Mouse (Mus musculus): ENCODE results near the gene Rgs9. TPM values are rescaled to one million over a fixed set of nuclear protein-coding genes. Genes with fewer than 3 reads are reported as not detected.

Gene Rgs9
- total RNA-seq (2012; rRNA removed) = 0.50 and 0.55 TPM in 2 replicates
- total RNA-seq (2014; rRNA removed) = 1.1 and 1.2 TPM in 2 replicates
- 1.3 and 1.4 TPM in 2 replicates for polyA plus RNA-seq (2012; ENCODE audit: insufficient read length, low read depth)

DNA sequence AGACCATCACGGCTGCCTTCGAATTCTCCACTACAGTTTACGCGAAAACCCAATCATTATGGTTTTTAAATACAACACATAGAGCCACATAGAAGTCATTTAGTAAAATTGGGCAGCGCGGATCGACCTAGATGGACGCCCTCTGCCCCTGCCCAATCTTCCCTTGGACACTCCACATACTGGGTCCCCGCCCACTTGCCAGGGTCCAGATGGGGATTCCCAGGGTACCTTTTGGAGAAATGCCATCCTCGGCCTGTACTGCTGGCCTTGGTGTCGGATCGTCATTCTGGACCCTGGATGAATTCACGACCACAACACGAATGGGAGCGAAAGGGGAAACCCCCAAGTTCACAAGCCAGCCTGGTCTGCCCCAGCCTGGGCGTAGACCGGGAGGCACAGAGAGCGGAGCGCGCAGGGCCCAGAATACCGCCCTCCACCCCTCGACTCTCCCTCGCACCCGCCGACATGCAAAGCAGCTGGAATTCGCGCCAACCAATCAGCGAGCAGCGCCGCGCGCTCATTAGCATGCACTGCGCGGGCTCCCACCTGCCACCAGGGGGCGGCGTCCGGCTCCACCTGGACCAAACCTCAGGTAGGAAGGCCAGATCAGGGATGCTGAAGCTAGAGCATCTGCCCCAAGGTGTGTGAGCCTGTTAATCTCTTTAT is at the start of gene Rgs9:
Gene Rgs9 (minus strand): TSS at position 420 of the 666 bp plus-strand sequence.
- Histone ChIP-seq H3K9ac (ENCODE audit: insufficient read depth, low read depth) (no peak within 1 kb of the TSS), H3K9me3 (replicated peaks; ENCODE audit: low read length) (no peaks in the 10 kb centered on the region), H3K4me2 (ENCODE audit: insufficient read depth, low read depth, poor library complexity, severe bottlenecking) (peak within 1 kb of the TSS; percentile 45; the same call in 1 of the 2 replicates), H3K79me2 (replicated peaks; ENCODE audit: control insufficient read depth, extremely low read depth, insufficient read depth, poor library complexity, severe bottlenecking) (no peaks in the 10 kb centered on the region), H3K4me3 (replicated peaks in 1 of 3; ENCODE audit: low read depth in 2 of 3, low read length in 2 of 3, poor library complexity in 1 of 3) (peak within 1 kb of the TSS in 2 of 3 experiments; percentile 0 to 31), H3K36me3 (replicated peaks in 1 of 2; ENCODE audit: control insufficient read depth in 1 of 2, insufficient read depth in 1 of 2, low read length in 1 of 2) (no peaks in the 10 kb centered on the region), H3K27ac (ENCODE audit: insufficient read depth, low read depth) (no peak within 1 kb of the TSS), H3K27me3 (replicated peaks) (peaks cover 43% of the 10 kb centered on the region), H3K4me1 (ENCODE audit: control insufficient read depth in 1 of 2, insufficient read depth in 2 of 2) (peaks cover 0 to 22% of the 10 kb centered on the region in 2 experiments; a peak in 2 of 4 replicates)
- in situ Hi-C loops (cut with MboI; ENCODE audit: low pct_ligation_motif_present, low pct_unique_long_range_greater_than_20kb, low sequenced_read_pairs) (loop anchor here (5.0 kb wide), 1 partner anchor 51 kb away; no protein-coding TSS in a partner anchor), dilution Hi-C loops (cut with MboI; ENCODE audit: extremely low pct_ligation_motif_present, extremely low pct_unique_long_range_greater_than_20kb, low sequenced_read_pairs) (no loop called here)
- DNase-seq (ENCODE audit: extremely low read depth) = peak; percentile 92
- TF ChIP-seq ZC3H11A (IDR thresholded peaks at IDR 0.05; ENCODE audit: low read depth, low read length) (peak; percentile 52), IRF4 (IDR thresholded peaks at IDR 0.05; ENCODE audit: low read depth, low read length) (peak; percentile 55), MEF2A (IDR thresholded peaks at IDR 0.05; ENCODE audit: borderline replicate concordance, low read depth, low read length) (peak; percentile 59; the same call in 1 of the 2 replicates), GABPA (IDR thresholded peaks at IDR 0.05; ENCODE audit: insufficient replicate concordance, low read depth, low read length) (no peak), POLR2A (IDR thresholded peaks at IDR 0.05; ENCODE audit: low read depth, low read length) (0 out of 2 replicates have a peak, but pooled peaks have one; percentile 21), SMC3 (IDR thresholded peaks at IDR 0.05; ENCODE audit: low read depth, low read length) (peak; percentile 95), ZNF384 (IDR thresholded peaks at IDR 0.05; ENCODE audit: low read depth, low read length) (no peak), MAZ (IDR thresholded peaks at IDR 0.05; ENCODE audit: low read depth, low read length) (peak; percentile 80; the same call in 1 of the 2 replicates), EP300 (IDR thresholded peaks at IDR 0.05; ENCODE audit: low read length) (peak; percentile 17; the same call in 1 of the 2 replicates), SIN3A (IDR thresholded peaks at IDR 0.05; ENCODE audit: low read length) (peak; percentile 51; the same call in 1 of the 2 replicates), ZMIZ1 (IDR thresholded peaks at IDR 0.05; ENCODE audit: low read depth, low read length) (no peak), TCF12 (IDR thresholded peaks at IDR 0.05; ENCODE audit: low read depth, low read length) (peak; percentile 72), HCFC1 (IDR thresholded peaks at IDR 0.05; ENCODE audit: low read depth, low read length) (peak; percentile 24; the same call in 1 of the 2 replicates), NELFE (IDR thresholded peaks at IDR 0.05; ENCODE audit: low read depth, low read length) (0 out of 2 replicates have a peak, but pooled peaks have one; percentile 30), RAD21 (IDR thresholded peaks at IDR 0.05; ENCODE audit: low read depth, low read length) (peak; percentile 73), POLR2AphosphoS2 (IDR thresholded peaks at IDR 0.05; ENCODE audit: low read depth, low read length) (no peak), USF2 (conservative IDR thresholded peaks at IDR 0.05; ENCODE audit: low read depth, low read length) (no peak), JUN (IDR thresholded peaks at IDR 0.05; ENCODE audit: insufficient read depth, low read depth, low read length) (no peak), CTCF (conservative IDR thresholded peaks at IDR 0.05 in 1 of 2, IDR thresholded peaks at IDR 0.05 in 1 of 2; ENCODE audit: low read depth in 2 of 2, low read length in 2 of 2) (peak; percentile 47 to 96; a peak in 3 of 4 replicates), ETS1 (conservative IDR thresholded peaks at IDR 0.05; ENCODE audit: low read depth, low read length) (no peak; the same call in 1 of the 2 replicates), BHLHE40 (IDR thresholded peaks at IDR 0.05; ENCODE audit: low read depth, low read length) (peak; percentile 59), JUND (conservative IDR thresholded peaks at IDR 0.05; ENCODE audit: low read depth, low read length) (no peak), MYC (IDR thresholded peaks at IDR 0.05; ENCODE audit: low read depth, low read length) (no peak), ZKSCAN1 (IDR thresholded peaks at IDR 0.05; ENCODE audit: borderline replicate concordance, low read depth, low read length) (no peak), USF1 (IDR thresholded peaks at IDR 0.05; ENCODE audit: low read depth, low read length) (no peak), KAT2A (IDR thresholded peaks at IDR 0.05; ENCODE audit: insufficient replicate concordance, low read length) (0 out of 2 replicates have a peak, but pooled peaks have one; percentile 42), PAX5 (IDR thresholded peaks at IDR 0.05; ENCODE audit: low read length) (no peak), MXI1 (IDR thresholded peaks at IDR 0.05; ENCODE audit: low read depth, low read length) (no peak), E2F4 (IDR thresholded peaks at IDR 0.05; ENCODE audit: insufficient replicate concordance, low read depth, low read length) (peak; percentile 75; the same call in 1 of the 2 replicates), RCOR1 (conservative IDR thresholded peaks at IDR 0.05; ENCODE audit: low read depth, low read length) (peak; percentile 76; the same call in 1 of the 2 replicates), CHD1 (IDR thresholded peaks at IDR 0.05; ENCODE audit: low read depth, low read length) (no peak), UBTF (IDR thresholded peaks at IDR 0.05; ENCODE audit: low read depth, low read length) (peak; percentile 65; the same call in 1 of the 2 replicates), ELF1 (IDR thresholded peaks at IDR 0.05; ENCODE audit: low read depth, low read length) (peak; percentile 49), CHD2 (IDR thresholded peaks at IDR 0.05; ENCODE audit: low read length) (peak; percentile 76), MAFK (IDR thresholded peaks at IDR 0.05; ENCODE audit: insufficient replicate concordance, low read length) (no peak), MAX (IDR thresholded peaks at IDR 0.05; ENCODE audit: low read length) (peak; percentile 70; the same call in 1 of the 2 replicates), TBP (conservative IDR thresholded peaks at IDR 0.05; ENCODE audit: low read depth, low read length) (no peak), NRF1 (IDR thresholded peaks at IDR 0.05; ENCODE audit: low read depth, low read length) (peak; percentile 47)

Measured in CH12.LX (cell line).